Mouse (Mus musculus): ENCODE results near the gene Tmem200b. TPM values are rescaled to one million over a fixed set of nuclear protein-coding genes. Genes with fewer than 3 reads are reported as not detected.

Gene Tmem200b
- polyA plus RNA-seq, 1 experiment = not detected

GRCm38 (mm10) chr4:131970244-131970853 is 48.8 kb downstream of the Tmem200b start:
- no peak for TF ChIP-seq POLR2A (IDR thresholded peaks at IDR 0.05; ENCODE audit: insufficient read depth, low read depth, low read length)
- TF ChIP-seq CTCF (IDR thresholded peaks at IDR 0.05; ENCODE audit: insufficient read depth, low read depth, low read length) = no peak
- Histone ChIP-seq H3K4me3 (ENCODE audit: insufficient read depth, low read depth, low read length) (no peak overlapping the region), H3K27ac (ENCODE audit: insufficient read depth, low read depth, low read length) (no peak overlapping the region), H3K4me1 (ENCODE audit: control insufficient read depth, insufficient read depth, low read length) (no peaks in the 10 kb centered on the region)
- WGBS = 87% methylated on average over 7 of the region's 7 CpGs

Other genes with a start within 250 kb of the Tmem200b start
- not detected in 2 replicates for gene Ptpru, start 83.5 kb upstream of the Tmem200b start, polyA plus RNA-seq (2012; ENCODE audit: insufficient read depth, insufficient read length, low replicate concordance, missing spikeins)
- not detected in 2 replicates for gene Mecr, start 78.3 kb upstream of the Tmem200b start, polyA plus RNA-seq (2012; ENCODE audit: insufficient read depth, insufficient read length, low replicate concordance, missing spikeins)
- gene Srsf4, start 48.2 kb upstream of the Tmem200b start, polyA plus RNA-seq (2012; ENCODE audit: insufficient read depth, insufficient read length, low replicate concordance, missing spikeins) = not detected in 2 replicates
- gene Gm10300, start 152.9 kb downstream of the Tmem200b start, polyA plus RNA-seq (2012; ENCODE audit: insufficient read depth, insufficient read length, low replicate concordance, missing spikeins) = not detected in 2 replicates
- gene Epb41, start 153.6 kb downstream of the Tmem200b start, polyA plus RNA-seq (2012; ENCODE audit: insufficient read depth, insufficient read length, low replicate concordance, missing spikeins) = 382 TPM in 1 of 2 replicates, not detected in the other
- not detected in 2 replicates for gene Oprd1, start 222.7 kb downstream of the Tmem200b start, polyA plus RNA-seq (2012; ENCODE audit: insufficient read depth, insufficient read length, low replicate concordance, missing spikeins)

Measured in olfactory bulb, adult 2 months (tissue).